Mouse (Mus musculus): ENCODE data around the gene Dnah9. TPM values are rescaled to one million over a fixed set of nuclear protein-coding genes. Genes with fewer than 3 reads are reported as not detected.

Dnah9 gene
- 10 to 100 TPM; 13.5 to 13.9 TPM for total RNA-seq (2021)
- long read RNA-seq, partial matches to known transcripts: 4 of 7 reads
- long read RNA-seq, other reads (novel, unspliced or antisense): 3 of 7 reads

GRCm38 (mm10) chr11:66167801-66168651, at the start of gene Dnah9:
Dnah9 (minus strand) TSS chr11:66168551.
- DNase-seq (ENCODE audit: low spot score in 2 of 2): peak; percentile 87 to 89

GRCm38 (mm10) chr11:66188627-66189287, 20.4 kb upstream of the Dnah9 start:
- peak; percentile 44 to 49 for DNase-seq (ENCODE audit: low spot score in 2 of 2)

GRCm38 (mm10) chr11:66188146-66188545, 19.8 kb upstream of the Dnah9 start:
- peak in 1 of 2 experiments; percentile 23 for DNase-seq (ENCODE audit: low spot score in 2 of 2)

GRCm38 (mm10) chr11:66177781-66178180, 9.4 kb upstream of the Dnah9 start:
- DNase-seq (ENCODE audit: low spot score in 2 of 2): no peak

GRCm38 (mm10) chr11:66164022-66164421, 4.3 kb downstream of the Dnah9 start:
- no peak for DNase-seq (ENCODE audit: low spot score in 2 of 2)

GRCm38 (mm10) chr11:66140631-66141252, 27.6 kb downstream of the Dnah9 start:
- DNase-seq (ENCODE audit: low spot score in 2 of 2): no peak

- peak; percentile 14 to 24 for DNase-seq (ENCODE audit: low spot score in 2 of 2)
Observed at GRCm38 (mm10) chr11:66134826-66135225, 33.5 kb downstream of the Dnah9 start.

GRCm38 (mm10) chr11:66126150-66126549, 42.2 kb downstream of the Dnah9 start:
- DNase-seq (ENCODE audit: low spot score in 2 of 2): no peak

GRCm38 (mm10) chr11:66124496-66124895, 43.9 kb downstream of the Dnah9 start:
- DNase-seq (ENCODE audit: low spot score in 2 of 2): no peak

GRCm38 (mm10) chr11:66122017-66122416, 46.3 kb downstream of the Dnah9 start:
- peak; percentile 82 to 87 for DNase-seq (ENCODE audit: low spot score in 2 of 2)

GRCm38 (mm10) chr11:66083663-66084254, 84.6 kb downstream of the Dnah9 start:
- no peak for DNase-seq (ENCODE audit: low spot score in 2 of 2)

GRCm38 (mm10) chr11:66072921-66073320, 95.4 kb downstream of the Dnah9 start:
- DNase-seq (ENCODE audit: low spot score in 2 of 2): peak in 1 of 2 experiments; percentile 7

GRCm38 (mm10) chr11:66058956-66059355, 109.4 kb downstream of the Dnah9 start:
- DNase-seq (ENCODE audit: low spot score in 2 of 2): no peak

- DNase-seq (ENCODE audit: low spot score in 2 of 2): no peak
Observed at GRCm38 (mm10) chr11:66051294-66051693, 117.1 kb downstream of the Dnah9 start.

- no peak for DNase-seq (ENCODE audit: low spot score in 2 of 2)
Observed at GRCm38 (mm10) chr11:66049146-66049545, 119.2 kb downstream of the Dnah9 start.

- peak; percentile 13 to 29 for DNase-seq (ENCODE audit: low spot score in 2 of 2)
Observed at GRCm38 (mm10) chr11:66046594-66047193, 121.7 kb downstream of the Dnah9 start.

- DNase-seq (ENCODE audit: low spot score in 2 of 2): no peak
Observed at GRCm38 (mm10) chr11:66043635-66044034, 124.7 kb downstream of the Dnah9 start.

GRCm38 (mm10) chr11:66042531-66042930, 125.8 kb downstream of the Dnah9 start:
- no peak for DNase-seq (ENCODE audit: low spot score in 2 of 2)

- no peak for DNase-seq (ENCODE audit: low spot score in 2 of 2)
Observed at GRCm38 (mm10) chr11:66025728-66026127, 142.6 kb downstream of the Dnah9 start.

- no peak for DNase-seq (ENCODE audit: low spot score in 2 of 2)
Observed at GRCm38 (mm10) chr11:65975871-65976270, 192.5 kb downstream of the Dnah9 start.

- DNase-seq (ENCODE audit: low spot score in 2 of 2): peak in 1 of 2 experiments; percentile 30
Observed at GRCm38 (mm10) chr11:65930796-65931195, 237.6 kb downstream of the Dnah9 start.
